Mouse (Mus musculus): ENCODE results near the gene Ptk7.

GRCm38 (mm10) chr17:46602212-46602611, 27.1 kb downstream of the Ptk7 start:
- TF ChIP-seq CTCF (IDR thresholded peaks at IDR 0.05; ENCODE audit: extremely low read depth, insufficient read length, insufficient replicate concordance, low read depth, low read length) (no peak), POLR2A (IDR thresholded peaks at IDR 0.05; ENCODE audit: low read depth, low read length) (no peak)

All from small intestine, adult 2 months (tissue).